ENCODE assay signal across 18 mouse cellular contexts in the genomic region with DNA sequence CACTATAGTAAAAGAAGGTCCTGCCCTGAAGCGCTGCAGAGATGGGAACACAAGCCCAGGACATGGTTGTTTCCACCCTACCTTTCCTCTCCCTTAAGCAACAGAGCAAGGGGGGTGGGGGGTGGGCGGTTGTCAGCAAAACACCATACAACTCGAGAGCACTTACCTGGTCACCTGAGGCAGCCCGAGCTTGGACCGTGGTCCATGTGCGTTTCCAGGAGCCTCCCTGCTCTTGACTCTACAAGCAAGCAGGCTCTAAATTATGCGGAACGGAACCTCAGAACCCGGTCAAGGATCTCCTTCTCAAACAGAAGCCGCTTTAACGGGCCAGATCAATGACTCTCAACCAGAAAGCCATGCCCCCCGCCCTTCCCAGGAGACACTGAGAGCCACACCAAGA. TPM values are rescaled to one million over a fixed set of nuclear protein-coding genes. Genes with fewer than 3 reads are reported as not detected.
DNase-seq lines count a peak whose midpoint lies in the region; ATAC-seq and TF ChIP-seq lines count a peak whose summit lies in the region.
"Had no signal": no experiment of that assay in that cellular context is flagged by ENCODE, and none has a peak within 500 bp of the region (broad histone marks: within the 10 kb centered on the region; RNA-seq: fewer than 3 reads in every experiment).

No protein-coding gene starts in this region.

- peaks cover 63% of the 10 kb centered on the region for H3K36me3 ChIP-seq in heart, embryonic 13.5 days
- peaks cover 6% of the 10 kb centered on the region for H3K36me3 ChIP-seq in liver, embryonic 11.5 days (ENCODE audit: control insufficient read depth, insufficient read depth, low read length)
- 0 out of 2 replicates have a peak, but pooled peaks cover 6% of the 10 kb centered on the region for H3K36me3 ChIP-seq in ES-Bruce4 (ENCODE audit: control insufficient read depth, insufficient read depth, low read length, poor library complexity, severe bottlenecking)
- peaks cover 5% of the 10 kb centered on the region; the same call in 1 of the 2 replicates for H3K36me3 ChIP-seq in liver, postnatal 0 days (replicated peaks; ENCODE audit: insufficient read depth, low read length)
- H3K36me3 ChIP-seq: neural tube, embryonic 15.5 days had no signal

- WGBS in heart, embryonic 13.5 days = 92% methylated on average over 12 of the region's 12 CpGs
- WGBS in liver, embryonic 11.5 days = 79% methylated on average over 12 of the region's 12 CpGs
- WGBS in liver, postnatal 0 days (ENCODE audit: insufficient replicate concordance) = 70% methylated on average over 12 of the region's 12 CpGs

- no peaks in the 10 kb centered on the region for H3K27me3 ChIP-seq in heart, embryonic 13.5 days (replicated peaks)
- no peaks in the 10 kb centered on the region for H3K27me3 ChIP-seq in liver, embryonic 11.5 days (replicated peaks; ENCODE audit: control insufficient read depth, insufficient read depth, low read length)
- H3K27me3 ChIP-seq in ES-Bruce4 (ENCODE audit: control insufficient read depth, insufficient read depth, low read length, poor library complexity, severe bottlenecking) = no peaks in the 10 kb centered on the region
- no peaks in the 10 kb centered on the region for H3K27me3 ChIP-seq in liver, postnatal 0 days (ENCODE audit: insufficient read depth, low read length)
- H3K27me3 ChIP-seq: neural tube, embryonic 15.5 days; Patski had no signal

- no peak overlapping the region for H3K4me3 ChIP-seq in heart, embryonic 13.5 days
- H3K4me3 ChIP-seq in liver, embryonic 11.5 days (ENCODE audit: low read depth, low read length) = no peak overlapping the region
- H3K4me3 ChIP-seq in ES-Bruce4 (ENCODE audit: low read depth, low read length) = peak overlapping the region; percentile 63
- no peak overlapping the region for H3K4me3 ChIP-seq in liver, postnatal 0 days (ENCODE audit: low read depth, low read length)
- H3K4me3 ChIP-seq: erythroblast, embryonic 14.5 days; gastrocnemius, adult 2 months; heart, adult 2 months; neural tube, embryonic 15.5 days had no signal

- H3K4me2 ChIP-seq in heart, embryonic 13.5 days = no peak overlapping the region
- H3K4me2 ChIP-seq in liver, embryonic 11.5 days = peak overlapping the region; percentile 35
- H3K4me2 ChIP-seq in liver, postnatal 0 days (ENCODE audit: low read depth, low read length) = peak overlapping the region; percentile 48
- H3K4me2 ChIP-seq: neural tube, embryonic 15.5 days had no signal

- H3K9me3 ChIP-seq in heart, embryonic 13.5 days = no peaks in the 10 kb centered on the region
- H3K9me3 ChIP-seq in liver, embryonic 11.5 days (ENCODE audit: control insufficient read depth, low read length) = no peaks in the 10 kb centered on the region
- H3K9me3 ChIP-seq in ES-Bruce4 (replicated peaks; ENCODE audit: control insufficient read depth, insufficient read depth, low read length, poor library complexity, severe bottlenecking) = no peaks in the 10 kb centered on the region
- H3K9me3 ChIP-seq in liver, postnatal 0 days (ENCODE audit: low read length) = no peaks in the 10 kb centered on the region
- H3K9me3 ChIP-seq: neural tube, embryonic 15.5 days had no signal

- no peak for TF ChIP-seq CTCF in ES-Bruce4 (IDR thresholded peaks at IDR 0.05; ENCODE audit: low read depth, low read length)
- TF ChIP-seq CTCF in liver, postnatal 0 days (IDR thresholded peaks at IDR 0.05; ENCODE audit: low read depth) = no peak

- no peak overlapping the region for H3K9ac ChIP-seq in heart, embryonic 13.5 days
- H3K9ac ChIP-seq in liver, embryonic 11.5 days (ENCODE audit: low read depth, low read length) = no peak overlapping the region
- peak overlapping the region; percentile 60 for H3K9ac ChIP-seq in ES-Bruce4 (ENCODE audit: low read depth, poor library complexity, severe bottlenecking)
- no peak overlapping the region for H3K9ac ChIP-seq in liver, postnatal 0 days (replicated peaks)
- H3K9ac ChIP-seq: forebrain, postnatal 0 days; neural tube, embryonic 15.5 days had no signal

- peaks cover 77% of the 10 kb centered on the region for H3K4me1 ChIP-seq in heart, embryonic 13.5 days
- peaks cover 29% of the 10 kb centered on the region for H3K4me1 ChIP-seq in liver, embryonic 11.5 days (replicated peaks; ENCODE audit: control insufficient read depth, insufficient read depth, low read length)
- H3K4me1 ChIP-seq in ES-Bruce4 (ENCODE audit: control insufficient read depth, insufficient read depth, low read length) = peaks cover 14% of the 10 kb centered on the region
- H3K4me1 ChIP-seq in liver, postnatal 0 days (ENCODE audit: insufficient read depth) = peaks cover 27% of the 10 kb centered on the region

- TF ChIP-seq POLR2A in ES-Bruce4 (IDR thresholded peaks at IDR 0.05; ENCODE audit: insufficient read depth, low read length) = no peak

- TF ChIP-seq EP300 in ES-Bruce4 (IDR thresholded peaks at IDR 0.05; ENCODE audit: insufficient read depth, low read depth, low read length) = no peak
- TF ChIP-seq EP300 in liver, postnatal 0 days (IDR thresholded peaks at IDR 0.05; ENCODE audit: low read depth) = no peak

- H3K27ac ChIP-seq in heart, embryonic 13.5 days (replicated peaks) = peak overlapping the region; percentile 12
- peak overlapping the region; percentile 32; the same call in 1 of the 2 replicates for H3K27ac ChIP-seq in liver, embryonic 11.5 days (ENCODE audit: low read depth, low read length)
- peak overlapping the region; percentile 72 for H3K27ac ChIP-seq in ES-Bruce4 (ENCODE audit: insufficient read depth, low read length)
- 0 out of 2 replicates have a peak overlapping the region, but pooled peaks have one; percentile 35 for H3K27ac ChIP-seq in liver, postnatal 0 days (ENCODE audit: low read depth)
- H3K27ac ChIP-seq: gastrocnemius, adult 2 months; heart, adult 2 months had no signal

- ATAC-seq in heart, embryonic 13.5 days (ENCODE audit: extremely low read depth, insufficient number of reproducible peaks, low FRiP score, low TSS enrichment) = no peak
- ATAC-seq in liver, embryonic 11.5 days (replicated peaks; ENCODE audit: low FRiP score) = no peak
- no peak for ATAC-seq in liver, postnatal 0 days
- ATAC-seq: forebrain, postnatal 0 days; Patski had no signal

- DNase-seq in heart, adult 8-10 months (ENCODE audit: low spot score) = no peak
- DNase-seq in liver, embryonic 11.5 days (ENCODE audit: low spot score) = no peak
- DNase-seq in liver = no peak
- no peak for DNase-seq in liver, postnatal 0 days
- no peak for DNase-seq in spleen, postnatal 36 days (ENCODE audit: low spot score in 2 of 2)
- no peak for DNase-seq in embryo, embryonic 10 days (ENCODE audit: low spot score)
- DNase-seq: cerebellum, postnatal 10 days; forebrain, postnatal 0 days; gastrocnemius, adult 2 months; heart, adult 2 months; heart, postnatal 36 days; layer of hippocampus, postnatal 36 days; thymus, postnatal 36 days had no signal

RNA-seq across cellular contexts. Expression of a gene that starts 30.6 kb away (rescaled TPM):
- polyA plus RNA-seq in heart, embryonic 13.5 days (2015; fragmentation: Nextera tagmentation; extraction: Ambion mirVana) = 16.2 and 18.8 TPM in 2 replicates
- total RNA-seq in heart, adult 8-10 months (2022) = 100 to 1,000 TPM; 206 to 216 (median 210) TPM
- polyA plus RNA-seq in liver, embryonic 11.5 days (2014; fragmentation: Nextera tagmentation; extraction: Ambion mirVana) = 7.1 and 8.2 TPM in 2 replicates
- 110 and 111 TPM in 2 replicates for polyA plus RNA-seq in ES-Bruce4 (2011; ENCODE audit: insufficient read depth, insufficient read length, low read depth, missing spikeins)
- 3.4 and 3.7 TPM in 2 replicates for polyA plus RNA-seq in liver, postnatal 0 days (2015; fragmentation: Nextera tagmentation; extraction: Ambion mirVana)

Comparison
In these comparisons a context has a peak if more than half of its experiments do, and no peak if none do; other contexts are left out.
1. H3K27ac ChIP-seq: peak in every context shown above with its lines; median percentile 72 in ES-Bruce4; 35 in liver, postnatal 0 days; 32 in liver, embryonic 11.5 days; 12 in heart, embryonic 13.5 days.